Mouse (Mus musculus) lung, embryonic 15.5 days (tissue): ENCODE data around the gene Nek1. TPM values are rescaled to one million over a fixed set of nuclear protein-coding genes. Genes with fewer than 3 reads are reported as not detected.
A peak's percentile ranks its signal among the peaks of the same experiment; 100 is the strongest.

Experiments used
- ATAC-seq: fragments of 200-750 bp; cut with Nextera tagmentation; 2 replicates; pipeline ENCODE4 v1.8.0; 2017; ENCODE audit warnings: moderate number of reproducible peaks, borderline replicate concordance; ENCODE audit not compliant: low FRiP score, low TSS enrichment; ENCODE audit errors: extremely low read depth
- H3K27ac ChIP-seq: fragments of 300-500 bp; sonication (generic); 2 replicates; pipeline ENCODE4 v1.5.1; 2015; ENCODE audit warnings: moderate library complexity, mild to moderate bottlenecking, inconsistent platforms
- H3K27me3 ChIP-seq: fragments of 300-500 bp; sonication (generic); 2 replicates; pipeline ENCODE4 v1.6.1; 2015; ENCODE audit warnings: inconsistent platforms
- H3K36me3 ChIP-seq: fragments of 300-500 bp; sonication (generic); 2 replicates; pipeline ENCODE4 v1.6.1; 2015; ENCODE audit warnings: inconsistent platforms
- H3K4me1 ChIP-seq: fragments of 300-500 bp; sonication (generic); 2 replicates; pipeline ENCODE4 v1.6.1; 2015; ENCODE audit warnings: inconsistent platforms
- H3K4me2 ChIP-seq: fragments of 300-500 bp; sonication (generic); 2 replicates; pipeline ENCODE4 v1.6.1; 2015; ENCODE audit warnings: inconsistent platforms, mild to moderate bottlenecking, moderate library complexity
- H3K4me3 ChIP-seq: fragments of 300-500 bp; sonication (generic); 2 replicates; pipeline ENCODE4 v1.5.1; 2015; ENCODE audit warnings: mild to moderate bottlenecking, inconsistent platforms
- H3K9ac ChIP-seq: fragments of 300-500 bp; sonication (generic); 2 replicates; pipeline ENCODE4 v1.6.1; 2015; ENCODE audit warnings: inconsistent platforms
- H3K9me3 ChIP-seq: fragments of 300-500 bp; sonication (generic); 2 replicates; pipeline ENCODE4 v1.6.1; 2016; ENCODE audit warnings: inconsistent platforms
- WGBS: fragments of 180-500 bp; shearing (Covaris S2); methylation state at CpG from one replicate; pipeline ENCODE4 v1.1.7; 2015; 5-methylcytosine and 5-hydroxymethylcytosine counted together
- polyA plus RNA-seq: library from polyadenylated mRNA; unstranded; fragments of >200 nt; fragmentation: Nextera tagmentation; extraction: Ambion mirVana; gene quantifications from 2 replicates; pipeline ENCODE4 v1.2.1, GENCODE M21; 2015

Gene Nek1
- polyA plus RNA-seq, 1 experiment from 2014 or later, result 18.0 TPM

DNA sequence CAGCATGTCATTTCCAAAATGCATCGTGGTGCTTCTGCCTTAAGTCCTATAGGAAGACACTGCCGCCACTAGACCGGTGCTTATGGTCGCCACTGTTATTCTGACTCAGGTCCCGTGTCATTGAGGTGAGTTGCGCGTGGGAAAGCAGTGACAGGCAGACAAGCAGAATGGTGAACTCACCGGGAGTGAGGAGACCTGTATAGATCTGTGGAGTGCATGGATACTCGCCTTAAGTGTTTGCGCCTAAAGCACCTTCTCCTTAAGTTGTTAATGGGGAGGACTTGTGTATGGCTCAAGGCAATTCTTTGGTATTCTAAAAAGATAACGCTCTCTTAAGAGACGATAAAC, 618 bp downstream of the Nek1 start:
- ATAC-seq, result no peak; the same call in 1 of the 2 replicates
- no peaks in the 10 kb centered on the region for H3K27me3 ChIP-seq
- peak overlapping the region; percentile 78 for H3K4me2 ChIP-seq
- H3K9ac ChIP-seq, result peak overlapping the region; percentile 59
- H3K4me3 ChIP-seq, result peak overlapping the region; percentile 70
- 1% methylated on average over 12 of the region's 12 CpGs for WGBS
- no peaks in the 10 kb centered on the region for H3K36me3 ChIP-seq
- peaks cover 6% of the 10 kb centered on the region for H3K4me1 ChIP-seq
- H3K27ac ChIP-seq, result peak overlapping the region; percentile 94
- H3K9me3 ChIP-seq, result no peaks in the 10 kb centered on the region

DNA sequence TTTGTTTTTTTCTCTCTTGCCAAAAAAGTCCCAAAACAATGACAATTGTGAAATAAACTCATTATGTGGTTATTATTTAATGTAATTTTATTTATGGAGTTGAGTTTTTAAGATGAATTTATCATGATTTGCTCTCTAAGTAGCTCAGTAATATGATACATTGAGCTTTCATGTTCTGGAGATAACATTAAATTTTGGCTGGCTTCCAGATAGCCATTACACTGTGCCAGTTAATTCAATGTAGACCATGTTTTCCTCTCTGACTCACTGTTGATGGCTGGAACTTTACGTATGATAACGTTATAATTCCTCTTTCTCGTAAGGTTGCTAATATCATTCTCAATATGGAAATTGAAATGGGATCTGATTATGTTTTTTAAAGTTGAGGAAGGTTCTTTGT, 3.5 kb downstream of the Nek1 start:
- ATAC-seq, result no peak
- Histone ChIP-seq H3K36me3 (no peaks in the 10 kb centered on the region), H3K27ac (no peak overlapping the region), H3K9me3 (no peaks in the 10 kb centered on the region), H3K9ac (no peak overlapping the region), H3K4me3 (no peak overlapping the region), H3K4me1 (peaks cover 6% of the 10 kb centered on the region), H3K4me2 (no peak overlapping the region), H3K27me3 (no peaks in the 10 kb centered on the region)
- WGBS, result 70% methylated on average over 3 of the region's 3 CpGs

DNA sequence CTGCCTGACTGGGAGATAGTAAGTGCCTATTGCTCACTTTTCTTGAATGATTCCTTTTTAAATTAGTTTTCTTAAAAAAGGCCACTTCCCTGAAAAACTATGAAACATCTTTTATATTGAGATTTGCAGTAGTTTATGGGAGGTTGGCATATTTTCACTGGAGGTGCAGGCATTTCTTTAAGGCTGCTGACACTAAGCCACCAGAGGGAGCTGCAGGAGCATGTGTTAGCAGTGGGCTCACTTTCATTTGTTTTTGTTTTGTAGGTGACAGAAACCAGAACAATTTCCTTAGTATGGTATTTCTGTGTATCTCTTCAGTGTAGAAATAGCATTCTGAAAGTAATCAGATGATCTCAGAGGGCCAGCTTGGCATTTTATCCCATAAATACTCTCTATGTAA, 49.0 kb downstream of the Nek1 start:
- Histone ChIP-seq H3K9ac (no peak overlapping the region), H3K4me2 (no peak overlapping the region), H3K4me1 (no peaks in the 10 kb centered on the region), H3K9me3 (no peaks in the 10 kb centered on the region), H3K4me3 (no peak overlapping the region), H3K27ac (no peak overlapping the region), H3K27me3 (no peaks in the 10 kb centered on the region), H3K36me3 (peaks cover 9% of the 10 kb centered on the region; the same call in 1 of the 2 replicates)
- ATAC-seq, result no peak

DNA sequence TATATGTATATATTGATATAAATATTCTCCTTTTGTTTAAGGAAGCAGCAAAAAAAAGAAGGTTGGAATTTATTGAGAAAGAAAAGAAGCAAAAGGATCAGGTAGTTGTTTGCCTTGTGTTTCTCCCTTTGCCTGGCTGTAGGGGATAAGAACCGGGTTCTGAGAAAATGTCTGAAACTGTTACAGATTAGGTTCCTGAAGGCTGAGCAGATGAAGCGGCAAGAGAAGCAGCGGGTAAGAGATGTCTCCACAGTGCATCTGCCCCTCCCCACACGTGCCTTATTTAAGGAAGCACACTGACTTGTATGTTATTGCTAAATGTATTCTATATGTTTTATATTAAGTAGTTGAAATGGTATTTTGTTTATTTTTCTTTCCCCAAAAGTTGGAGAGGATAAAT, 50.9 kb downstream of the Nek1 start:
- H3K27me3 ChIP-seq, result no peaks in the 10 kb centered on the region
- H3K4me2 ChIP-seq, result no peak overlapping the region
- H3K9ac ChIP-seq, result no peak overlapping the region
- no peaks in the 10 kb centered on the region for H3K4me1 ChIP-seq
- no peak for ATAC-seq
- H3K4me3 ChIP-seq, result no peak overlapping the region
- no peaks in the 10 kb centered on the region for H3K9me3 ChIP-seq
- 73% methylated on average over 4 of the region's 4 CpGs for whole genome bisulfite sequencing
- H3K27ac ChIP-seq, result no peak overlapping the region
- H3K36me3 ChIP-seq, result 0 out of 2 replicates have a peak, but pooled peaks cover 3% of the 10 kb centered on the region

DNA sequence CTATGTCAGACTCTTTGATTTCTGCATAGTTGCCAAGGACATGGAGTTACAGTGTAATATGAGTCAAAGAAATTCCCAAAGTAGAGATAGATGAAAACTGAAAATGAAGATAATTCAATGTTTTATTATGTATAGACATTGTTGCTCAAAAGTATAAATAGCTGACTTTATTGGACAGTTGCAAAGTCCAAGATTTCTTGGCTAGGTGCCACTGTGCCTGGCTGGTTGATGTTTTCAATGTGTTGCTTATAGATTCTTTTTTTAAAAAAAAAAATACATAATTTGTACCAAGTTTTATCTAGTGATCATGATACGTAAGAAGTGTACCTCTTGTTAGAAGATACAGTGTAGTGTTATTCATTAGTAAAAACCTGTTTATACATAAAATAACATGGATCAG, 53.8 kb downstream of the Nek1 start:
- H3K4me3 ChIP-seq, result no peak overlapping the region
- H3K36me3 ChIP-seq, result 0 out of 2 replicates have a peak, but pooled peaks cover 3% of the 10 kb centered on the region
- no peaks in the 10 kb centered on the region for H3K4me1 ChIP-seq
- H3K9me3 ChIP-seq, result no peaks in the 10 kb centered on the region
- no peak overlapping the region for H3K9ac ChIP-seq
- 61% methylated on average over 1 of the region's 1 CpGs for WGBS
- no peak for ATAC-seq
- no peaks in the 10 kb centered on the region for H3K27me3 ChIP-seq
- no peak overlapping the region for H3K4me2 ChIP-seq
- H3K27ac ChIP-seq, result no peak overlapping the region

DNA sequence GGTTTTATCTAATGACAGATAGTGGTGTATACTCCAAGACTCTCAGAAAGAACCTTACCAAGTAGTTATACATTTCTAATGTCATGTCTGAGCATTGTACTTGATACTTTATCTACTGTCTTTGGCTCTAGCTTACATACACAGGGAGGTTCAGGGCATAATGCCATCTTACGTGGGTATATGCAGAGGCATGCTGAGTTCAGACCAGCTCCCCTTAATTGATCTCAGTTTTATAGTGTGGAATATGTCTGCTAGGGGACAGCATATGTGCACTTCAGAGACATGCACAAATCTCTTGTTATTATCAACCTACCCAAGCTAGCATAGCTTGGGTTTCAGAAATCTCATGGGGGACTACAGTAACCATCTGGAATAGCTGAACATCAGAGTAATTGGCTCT, 60.0 kb downstream of the Nek1 start:
- Histone ChIP-seq H3K27me3 (no peaks in the 10 kb centered on the region), H3K4me2 (no peak overlapping the region), H3K4me1 (no peaks in the 10 kb centered on the region), H3K9me3 (no peaks in the 10 kb centered on the region), H3K4me3 (no peak overlapping the region), H3K27ac (no peak overlapping the region), H3K9ac (no peak overlapping the region), H3K36me3 (no peaks in the 10 kb centered on the region)
- 93% methylated on average over 1 of the region's 1 CpGs for WGBS
- no peak for ATAC-seq

DNA sequence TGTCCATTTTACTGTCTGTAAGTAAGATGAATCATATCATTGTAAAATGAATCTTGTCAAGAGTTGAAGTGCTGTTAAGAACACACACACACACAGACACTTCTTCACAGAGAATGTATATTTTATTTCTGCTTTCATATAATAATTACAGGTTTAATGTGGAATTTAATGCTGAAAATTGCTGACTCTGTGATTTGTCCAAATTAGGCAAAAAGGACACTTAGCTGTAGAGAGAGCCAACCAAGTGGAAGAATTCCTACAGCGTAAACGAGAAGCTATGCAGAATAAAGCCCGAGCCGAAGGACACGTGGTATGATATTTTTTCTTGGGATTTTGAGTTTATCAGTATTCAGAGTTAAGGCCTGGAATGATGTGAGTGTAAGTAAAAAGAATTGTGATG, 61.3 kb downstream of the Nek1 start:
- 84% methylated on average over 5 of the region's 5 CpGs for WGBS
- H3K4me1 ChIP-seq, result no peaks in the 10 kb centered on the region
- H3K36me3 ChIP-seq, result no peaks in the 10 kb centered on the region
- ATAC-seq, result no peak
- no peaks in the 10 kb centered on the region for H3K9me3 ChIP-seq
- H3K4me3 ChIP-seq, result no peak overlapping the region
- H3K27me3 ChIP-seq, result no peaks in the 10 kb centered on the region
- H3K4me2 ChIP-seq, result no peak overlapping the region
- no peak overlapping the region for H3K9ac ChIP-seq
- H3K27ac ChIP-seq, result no peak overlapping the region

DNA sequence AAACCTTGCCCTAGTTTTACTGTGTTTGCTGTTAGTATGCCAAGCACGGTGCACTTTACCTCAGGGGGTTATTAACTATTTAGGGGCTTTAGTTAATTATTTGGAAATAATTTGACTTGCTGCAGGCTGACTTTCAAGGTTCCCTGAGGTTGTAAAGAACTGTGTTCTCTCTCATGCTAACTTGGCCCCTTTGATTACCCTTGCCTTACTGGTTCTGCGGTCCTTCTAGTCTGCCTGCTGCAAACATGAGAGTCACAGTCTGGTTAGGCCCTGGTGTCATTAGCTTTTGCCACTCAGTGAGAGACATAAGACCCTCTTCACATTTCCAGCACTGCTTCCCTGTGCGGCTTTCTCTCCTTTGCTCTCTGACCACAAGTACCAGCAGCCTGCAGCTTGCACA, 64.0 kb downstream of the Nek1 start:
- Histone ChIP-seq H3K9me3 (no peaks in the 10 kb centered on the region), H3K4me1 (no peaks in the 10 kb centered on the region), H3K36me3 (no peaks in the 10 kb centered on the region), H3K27ac (no peak overlapping the region), H3K27me3 (no peaks in the 10 kb centered on the region), H3K9ac (no peak overlapping the region), H3K4me3 (no peak overlapping the region), H3K4me2 (no peak overlapping the region)
- 63% methylated on average over 3 of the region's 3 CpGs for WGBS
- ATAC-seq, result no peak

DNA sequence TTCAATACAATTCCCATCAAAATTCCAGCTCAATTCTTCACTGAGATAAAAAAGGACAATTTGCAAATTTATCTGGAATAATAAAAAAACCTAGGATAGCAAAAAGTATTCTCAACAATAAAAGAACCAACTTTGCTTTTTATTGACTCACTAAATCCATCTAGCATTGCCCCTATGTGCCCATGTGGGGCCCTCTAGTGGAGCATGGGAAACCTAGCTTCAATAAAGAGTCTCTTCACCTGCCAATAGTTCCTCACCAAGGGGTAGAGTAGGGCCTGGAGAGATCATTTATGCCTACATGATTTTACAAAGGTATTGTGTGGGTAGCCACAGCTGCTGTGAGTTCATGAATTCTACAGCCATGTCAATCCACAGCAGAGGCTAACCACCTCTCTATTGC, 66.1 kb downstream of the Nek1 start:
- Histone ChIP-seq H3K27ac (no peak overlapping the region), H3K4me1 (no peaks in the 10 kb centered on the region), H3K36me3 (no peaks in the 10 kb centered on the region), H3K4me2 (no peak overlapping the region), H3K4me3 (no peak overlapping the region), H3K9me3 (no peaks in the 10 kb centered on the region), H3K27me3 (no peaks in the 10 kb centered on the region), H3K9ac (no peak overlapping the region)
- no peak for ATAC-seq

DNA sequence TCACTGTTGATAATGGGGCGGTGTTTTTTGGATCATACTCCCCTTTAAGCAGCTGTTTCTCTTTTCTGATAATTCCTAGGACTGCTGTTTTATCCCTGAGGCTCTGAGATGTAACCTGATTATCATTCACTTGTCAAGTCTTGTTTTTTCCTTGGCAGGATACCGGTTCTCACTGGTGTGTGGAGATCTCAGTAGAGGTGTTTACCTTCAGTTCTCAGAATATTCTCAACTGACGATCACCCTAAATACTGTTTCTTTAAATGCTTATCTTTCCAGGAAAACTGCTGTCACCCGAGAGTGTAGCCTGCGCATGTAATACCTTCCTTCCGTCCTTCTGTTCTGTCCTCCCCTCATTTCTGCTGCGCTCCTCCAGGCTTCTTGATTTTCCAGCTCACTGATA, 67.4 kb downstream of the Nek1 start:
- ATAC-seq, result no peak
- H3K9me3 ChIP-seq, result no peaks in the 10 kb centered on the region
- H3K36me3 ChIP-seq, result no peaks in the 10 kb centered on the region
- H3K4me1 ChIP-seq, result no peaks in the 10 kb centered on the region
- H3K4me2 ChIP-seq, result no peak overlapping the region
- 51% methylated on average over 7 of the region's 7 CpGs for WGBS
- H3K9ac ChIP-seq, result no peak overlapping the region
- H3K27ac ChIP-seq, result no peak overlapping the region
- H3K4me3 ChIP-seq, result no peak overlapping the region
- H3K27me3 ChIP-seq, result no peaks in the 10 kb centered on the region

DNA sequence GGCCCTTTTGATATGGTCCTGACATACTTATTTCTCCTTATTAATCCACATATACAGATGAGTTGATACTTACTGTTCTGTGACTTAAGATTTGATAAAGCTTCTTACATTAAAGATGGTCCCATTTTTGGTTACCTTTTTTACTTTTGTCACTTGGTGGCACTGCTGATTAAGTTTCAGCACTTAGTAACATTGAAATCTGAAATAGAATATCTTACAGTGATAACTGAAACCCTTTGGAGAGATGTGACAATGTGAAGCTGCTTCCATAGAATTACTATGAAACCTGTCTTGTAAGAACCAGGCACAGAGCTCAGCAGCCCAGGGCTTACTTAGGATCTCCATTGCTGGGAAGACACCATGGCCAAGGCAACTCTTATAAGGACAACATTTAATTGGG, 82.1 kb downstream of the Nek1 start:
- no peaks in the 10 kb centered on the region for H3K27me3 ChIP-seq
- no peak overlapping the region for H3K9ac ChIP-seq
- no peak overlapping the region for H3K4me2 ChIP-seq
- H3K4me3 ChIP-seq, result no peak overlapping the region
- H3K27ac ChIP-seq, result no peak overlapping the region
- H3K36me3 ChIP-seq, result peaks cover 7% of the 10 kb centered on the region; the same call in 1 of the 2 replicates
- no peaks in the 10 kb centered on the region for H3K9me3 ChIP-seq
- ATAC-seq, result no peak
- no peaks in the 10 kb centered on the region for H3K4me1 ChIP-seq

DNA sequence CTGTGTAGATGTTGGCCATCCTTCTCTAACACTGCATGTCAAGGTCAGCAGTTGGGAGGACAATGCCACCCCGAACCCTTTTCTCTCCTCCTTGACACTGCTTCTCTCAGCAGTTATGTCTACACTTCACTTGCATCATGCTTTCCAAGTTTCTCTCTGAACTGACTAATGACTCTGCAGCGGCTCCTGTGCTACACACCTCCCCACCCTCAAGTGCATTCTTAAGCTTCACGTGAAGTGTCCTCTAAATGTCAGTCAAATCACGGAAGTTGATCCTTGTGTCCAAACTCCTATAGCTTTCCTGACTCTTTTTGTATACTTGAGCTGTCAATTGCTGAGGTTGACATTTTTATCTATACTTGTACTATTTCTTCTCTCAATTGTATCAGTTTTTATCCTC, 117.5 kb downstream of the Nek1 start:
- no peaks in the 10 kb centered on the region for H3K4me1 ChIP-seq
- H3K9ac ChIP-seq, result no peak overlapping the region
- no peaks in the 10 kb centered on the region for H3K36me3 ChIP-seq
- no peak overlapping the region for H3K4me3 ChIP-seq
- no peaks in the 10 kb centered on the region for H3K9me3 ChIP-seq
- no peak overlapping the region for H3K4me2 ChIP-seq
- H3K27ac ChIP-seq, result no peak overlapping the region
- no peak for ATAC-seq
- no peaks in the 10 kb centered on the region for H3K27me3 ChIP-seq
- WGBS, result 59% methylated on average over 4 of the region's 4 CpGs

DNA sequence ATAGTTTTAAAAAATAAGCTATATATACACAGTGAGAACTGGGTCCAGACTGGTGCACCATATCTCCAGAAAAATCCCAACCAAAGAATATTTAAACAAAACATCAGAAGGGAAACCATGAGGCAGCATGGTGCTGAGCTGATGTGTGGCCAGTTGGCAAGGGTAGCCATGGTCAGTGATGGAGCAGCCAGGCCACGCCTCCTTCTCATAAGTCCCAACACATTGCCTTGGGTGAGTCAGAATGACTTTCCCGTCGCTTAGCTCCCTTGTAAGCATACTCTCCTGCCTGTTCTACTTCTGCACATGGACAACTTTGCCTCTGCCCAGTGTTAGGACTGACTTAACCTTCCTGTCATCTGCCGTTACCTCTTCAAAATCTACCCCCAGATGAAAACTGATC, 118.9 kb downstream of the Nek1 start:
- Histone ChIP-seq H3K9ac (no peak overlapping the region), H3K9me3 (no peaks in the 10 kb centered on the region), H3K4me1 (no peaks in the 10 kb centered on the region), H3K27ac (no peak overlapping the region), H3K27me3 (no peaks in the 10 kb centered on the region), H3K4me3 (no peak overlapping the region), H3K36me3 (no peaks in the 10 kb centered on the region), H3K4me2 (no peak overlapping the region)
- 85% methylated on average over 4 of the region's 4 CpGs for WGBS
- ATAC-seq, result no peak
